ENCODE assay signal across 12 mouse cellular contexts in genomic region chr5:123110296-123110721, GRCm38 (mm10). TPM values are rescaled to one million over a fixed set of nuclear protein-coding genes. Genes with fewer than 3 reads are reported as not detected.
DNase-seq lines count a peak whose midpoint lies in the region; ATAC-seq and TF ChIP-seq lines count a peak whose summit lies in the region.
"Had no signal": no experiment of that assay in that cellular context is flagged by ENCODE, and none has a peak within 500 bp of the region (broad histone marks: within the 10 kb centered on the region; RNA-seq: fewer than 3 reads in every experiment).

No protein-coding gene starts in this region.

- intact Hi-C loops in gastrocnemius, adult 2 months (cut with DNase I), result no loop called here

- no peak overlapping the region for H3K4me3 ChIP-seq in gastrocnemius, adult 2 months
- H3K4me3 ChIP-seq in forebrain, embryonic 13.5 days, result no peak overlapping the region
- no peak overlapping the region for H3K4me3 ChIP-seq in midbrain, embryonic 15.5 days

- 0 out of 2 replicates have a peak overlapping the region, but pooled peaks have one; percentile 32 for H3K9ac ChIP-seq in forebrain, embryonic 13.5 days
- H3K9ac ChIP-seq in midbrain, embryonic 15.5 days, result no peak overlapping the region
- H3K9ac ChIP-seq: heart, embryonic 15.5 days had no signal

- H3K27me3 ChIP-seq in forebrain, embryonic 13.5 days, result no peaks in the 10 kb centered on the region
- H3K27me3 ChIP-seq in midbrain, embryonic 15.5 days (replicated peaks), result no peaks in the 10 kb centered on the region
- H3K27me3 ChIP-seq: CH12.LX; heart, embryonic 15.5 days had no signal

- peak; percentile 70 for ATAC-seq in forebrain, embryonic 13.5 days
- ATAC-seq in midbrain, embryonic 15.5 days (replicated peaks), result no peak

- H3K27ac ChIP-seq in gastrocnemius, adult 2 months, result no peak overlapping the region
- H3K27ac ChIP-seq in forebrain, embryonic 13.5 days, result peak overlapping the region; percentile 5; the same call in 1 of the 2 replicates
- H3K27ac ChIP-seq in midbrain, embryonic 15.5 days, result peak overlapping the region; percentile 70
- H3K27ac ChIP-seq: heart, embryonic 15.5 days; stomach, postnatal 0 days had no signal

- H3K36me3 ChIP-seq in forebrain, embryonic 13.5 days (ENCODE audit: poor library complexity, severe bottlenecking), result no peaks in the 10 kb centered on the region
- no peaks in the 10 kb centered on the region for H3K36me3 ChIP-seq in midbrain, embryonic 15.5 days (replicated peaks)
- H3K36me3 ChIP-seq: heart, embryonic 15.5 days had no signal

- WGBS in forebrain, embryonic 13.5 days, result 38% methylated on average over 13 of the region's 13 CpGs
- WGBS in midbrain, embryonic 15.5 days, result 30% methylated on average over 13 of the region's 13 CpGs

- 0 out of 2 replicates have a peak overlapping the region, but pooled peaks have one; percentile 6 for H3K4me2 ChIP-seq in forebrain, embryonic 13.5 days
- H3K4me2 ChIP-seq in midbrain, embryonic 15.5 days, result peak overlapping the region; percentile 29; the same call in 1 of the 2 replicates

- DNase-seq in gastrocnemius, adult 2 months, result peak; percentile 45
- no peak for DNase-seq in gastrocnemius, postnatal 4 days (ENCODE audit: low spot score in 2 of 2)
- DNase-seq in kidney, adult 9 months, result peak; percentile 67
- no peak for DNase-seq in cerebellum, adult 8-10 months
- no peak for DNase-seq in spleen, adult 18-20 months
- DNase-seq in gastrocnemius, adult 18-20 months (ENCODE audit: low spot score), result no peak
- DNase-seq: cerebellum, adult 9-11 months had no signal

- no peak for TF ChIP-seq CTCF in gastrocnemius, adult 2 months (IDR thresholded peaks at IDR 0.05)

- H3K4me1 ChIP-seq in forebrain, embryonic 13.5 days, result peaks cover 22% of the 10 kb centered on the region
- peaks cover 21% of the 10 kb centered on the region for H3K4me1 ChIP-seq in midbrain, embryonic 15.5 days

- H3K9me3 ChIP-seq in forebrain, embryonic 13.5 days (replicated peaks), result no peaks in the 10 kb centered on the region
- no peaks in the 10 kb centered on the region for H3K9me3 ChIP-seq in midbrain, embryonic 15.5 days
- H3K9me3 ChIP-seq: heart, embryonic 15.5 days had no signal

RNA-seq across cellular contexts. Expression of gene Rhof, which starts 22.2 kb away (rescaled TPM):
- total RNA-seq in gastrocnemius, adult 2 months (2021), result under 1 TPM; 0.28 to 0.36 TPM
- under 1 TPM; 0.91 to 0.93 TPM for total RNA-seq in gastrocnemius, postnatal 4 days (2021)
- 4.3 and 5.0 TPM in 2 replicates for polyA plus RNA-seq in forebrain, embryonic 13.5 days (2015; fragmentation: Nextera tagmentation; extraction: Ambion mirVana)
- polyA plus RNA-seq in midbrain, embryonic 15.5 days (2015; fragmentation: Nextera tagmentation; extraction: Ambion mirVana), result 12.2 and 13.4 TPM in 2 replicates
- total RNA-seq in gastrocnemius, adult 18-20 months (2021), result under 1 TPM; 0.09 to 0.24 TPM

RNA-seq across cellular contexts. Expression of gene Setd1b, which starts 31.7 kb away (rescaled TPM):
- total RNA-seq in gastrocnemius, adult 2 months (2021), result 10 to 100 TPM in 1 of 2 experiments, 1 to 10 TPM in 1; 9.8 to 11.3 TPM
- total RNA-seq in gastrocnemius, postnatal 4 days (2021), result 10 to 100 TPM; 21.0 to 21.4 TPM
- polyA plus RNA-seq in forebrain, embryonic 13.5 days (2015; fragmentation: Nextera tagmentation; extraction: Ambion mirVana), result 13.4 and 13.9 TPM in 2 replicates
- polyA plus RNA-seq in midbrain, embryonic 15.5 days (2015; fragmentation: Nextera tagmentation; extraction: Ambion mirVana), result 12.2 TPM in 2 replicates
- 1 to 10 TPM; 9.0 to 9.8 TPM for total RNA-seq in gastrocnemius, adult 18-20 months (2021)

RNA-seq across cellular contexts. Expression of gene Tmem120b, which starts 42.1 kb away (rescaled TPM):
- total RNA-seq in gastrocnemius, adult 2 months (2021), result 10 to 100 TPM; 19.2 to 23.2 TPM
- total RNA-seq in gastrocnemius, postnatal 4 days (2021), result 10 to 100 TPM; 24.0 to 25.9 TPM
- 10.9 and 11.0 TPM in 2 replicates for polyA plus RNA-seq in forebrain, embryonic 13.5 days (2015; fragmentation: Nextera tagmentation; extraction: Ambion mirVana)
- polyA plus RNA-seq in midbrain, embryonic 15.5 days (2015; fragmentation: Nextera tagmentation; extraction: Ambion mirVana), result 17.1 and 23.3 TPM in 2 replicates
- total RNA-seq in gastrocnemius, adult 18-20 months (2021), result 10 to 100 TPM; 16.8 to 19.6 TPM

RNA-seq across cellular contexts. Expression of gene Psmd9, which starts 58.9 kb away (rescaled TPM):
- 10 to 100 TPM; 13.3 to 16.9 TPM for total RNA-seq in gastrocnemius, adult 2 months (2021)
- total RNA-seq in gastrocnemius, postnatal 4 days (2021), result 10 to 100 TPM; 28.3 to 32.2 TPM
- polyA plus RNA-seq in forebrain, embryonic 13.5 days (2015; fragmentation: Nextera tagmentation; extraction: Ambion mirVana), result 75.5 and 77.3 TPM in 2 replicates
- polyA plus RNA-seq in midbrain, embryonic 15.5 days (2015; fragmentation: Nextera tagmentation; extraction: Ambion mirVana), result 71.5 and 73.4 TPM in 2 replicates
- total RNA-seq in gastrocnemius, adult 18-20 months (2021), result 10 to 100 TPM; 12.0 to 15.0 TPM

Comparison
In these comparisons a context has a peak if more than half of its experiments do, and no peak if none do; other contexts are left out.
1. DNase-seq: peak in gastrocnemius, adult 2 months (single experiment) and kidney, adult 9 months (single experiment); none in gastrocnemius, postnatal 4 days (0 of 2), cerebellum, adult 8-10 months (single experiment), spleen, adult 18-20 months (0 of 2) and gastrocnemius, adult 18-20 months (single experiment).